Mouse (Mus musculus) gonadal fat pad, adult 2 months (tissue): ENCODE measurements around the gene Zbtb45. TPM values are rescaled to one million over a fixed set of nuclear protein-coding genes. Genes with fewer than 3 reads are reported as not detected.
A peak's percentile ranks its signal among the peaks of the same experiment; 100 is the strongest.

Source experiments
- DNase-seq: peaks from one replicate; pipeline ENCODE4 v3.0.0-alpha.2; 2012; ENCODE audit warnings: low read depth
- polyA plus RNA-seq: library from polyadenylated mRNA; depleted of rRNA; stranded (reverse); fragments of >200 nt; gene quantifications from 2 replicates; pipeline ENCODE4 v1.2.3, GENCODE M21; 2012

The Zbtb45 gene
- polyA plus RNA-seq, 1 experiment, result 12.7 TPM

DNA sequence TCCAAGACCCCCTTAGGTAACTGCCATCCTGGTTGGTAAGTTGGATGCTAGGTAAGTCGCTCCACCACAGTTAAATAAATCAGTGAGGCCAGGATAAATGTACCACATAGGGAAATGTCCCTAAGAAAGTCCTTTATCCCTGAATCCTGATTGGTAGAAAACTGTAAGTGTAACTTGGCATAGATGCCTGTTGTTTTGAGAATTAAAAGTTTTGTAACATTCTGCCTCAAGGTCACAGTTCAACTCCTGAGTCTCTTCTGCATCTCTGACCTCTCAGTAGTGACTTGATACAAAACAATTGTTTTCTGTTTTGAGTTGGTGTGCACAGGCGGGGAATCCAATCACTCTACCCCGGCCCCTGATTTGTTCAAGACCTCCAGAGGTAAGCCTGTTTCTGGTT, 11.0 kb downstream of the Zbtb45 start, which contains the start of gene Trim28:
Trim28 (plus strand) TSS at position 264 of the 400 bp plus-strand sequence.
- no peak for DNase-seq

DNA sequence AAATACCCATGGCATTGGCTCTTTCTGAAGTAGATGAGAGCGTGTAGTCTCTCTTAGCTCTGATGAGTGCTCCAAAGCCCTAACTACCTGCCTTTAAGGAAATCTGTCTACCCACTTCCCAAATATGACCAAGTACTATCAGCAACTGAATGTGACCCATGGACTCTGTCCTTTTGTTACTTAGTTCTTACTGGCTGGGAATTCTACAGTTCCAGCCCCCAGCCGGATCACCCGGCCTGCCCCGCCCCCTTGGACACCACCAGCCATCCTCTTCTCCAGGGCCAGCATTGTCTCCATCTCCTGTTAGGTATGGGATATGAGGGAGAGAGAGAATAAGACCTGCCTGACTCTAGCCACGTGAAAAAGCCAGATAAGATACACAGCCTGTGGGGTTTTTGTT, 11.8 kb downstream of the Zbtb45 start, which contains the start of gene Slc27a5:
Slc27a5 (minus strand) TSS at position 140 of the 400 bp plus-strand sequence.
- DNase-seq, result no peak

DNA sequence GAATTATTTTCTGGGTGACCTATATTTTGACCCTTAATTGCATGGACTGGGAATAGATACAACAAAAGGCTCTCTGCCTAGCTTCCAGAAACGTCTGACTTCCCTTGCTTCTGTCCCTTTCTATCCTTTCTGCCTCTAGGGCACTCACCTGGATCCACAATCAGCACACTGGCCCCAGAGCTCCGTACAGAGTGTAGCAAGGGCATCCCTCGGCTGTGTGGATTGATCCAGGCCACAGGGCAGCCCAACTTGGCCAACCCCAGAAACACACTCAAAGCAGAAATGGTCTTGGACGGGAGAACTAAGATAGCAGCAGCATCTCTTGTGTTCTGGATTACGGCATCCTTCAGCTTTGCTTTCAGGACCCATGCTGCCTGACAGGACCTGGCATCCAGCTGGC, 12.6 kb downstream of the Zbtb45 start:
- DNase-seq, result no peak

DNA sequence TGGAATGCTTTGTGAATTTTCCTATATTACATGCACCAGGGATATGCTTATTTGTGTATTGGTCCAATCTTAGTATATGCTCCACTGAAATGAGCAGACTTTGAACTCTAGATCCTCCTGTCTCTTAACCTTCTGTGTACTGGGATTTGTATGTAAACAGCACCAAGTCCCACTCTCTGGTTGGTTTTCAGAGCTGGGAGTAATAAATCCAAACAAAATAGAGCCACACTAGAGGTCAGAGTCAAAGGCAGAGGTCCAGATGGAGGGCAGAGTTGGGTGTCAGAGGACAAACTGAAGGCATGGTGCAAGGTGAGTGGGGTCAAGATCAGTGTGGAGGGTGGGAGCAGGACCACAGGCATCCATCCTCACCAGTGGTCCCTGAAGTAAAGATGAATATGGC, 14.0 kb downstream of the Zbtb45 start:
- no peak for DNase-seq

DNA sequence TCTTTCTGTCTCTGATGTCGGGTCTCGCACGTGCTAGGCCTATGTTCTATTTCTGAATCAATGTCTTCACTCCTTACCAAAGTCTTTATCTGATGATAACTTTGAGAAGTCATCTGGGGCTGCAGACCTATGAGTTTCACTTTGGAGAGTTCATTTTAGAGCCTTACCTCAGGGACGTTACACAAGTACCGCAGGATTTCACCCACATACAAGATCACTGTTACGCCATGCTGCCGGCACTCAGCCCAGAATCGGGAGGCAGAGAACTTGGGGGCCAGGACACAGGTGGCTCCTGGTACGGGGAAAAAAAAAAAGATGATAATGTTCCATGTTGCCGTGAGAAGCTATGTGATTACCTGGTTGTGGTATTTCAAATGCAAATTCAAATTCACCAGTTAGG, 16.7 kb downstream of the Zbtb45 start:
- DNase-seq, result no peak

DNA sequence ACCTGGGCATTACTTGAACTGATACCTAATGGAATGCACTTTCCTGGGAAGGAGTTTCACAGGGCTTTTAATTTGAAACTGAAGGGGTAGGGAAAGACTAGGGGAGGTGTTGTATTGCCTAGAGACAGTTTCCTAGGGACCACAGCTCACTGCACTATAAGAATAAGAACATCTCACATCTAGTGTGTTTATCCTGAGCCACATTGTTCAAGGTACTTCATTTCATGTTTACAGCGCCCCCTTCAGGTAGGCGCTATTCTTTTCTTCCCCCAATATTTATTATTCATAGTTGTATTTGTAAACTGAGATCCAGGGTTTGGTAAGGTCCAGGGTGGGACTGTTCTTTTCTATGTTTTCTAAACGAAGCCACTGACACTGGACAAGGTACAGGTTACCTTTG, 17.6 kb downstream of the Zbtb45 start:
- no peak for DNase-seq

DNA sequence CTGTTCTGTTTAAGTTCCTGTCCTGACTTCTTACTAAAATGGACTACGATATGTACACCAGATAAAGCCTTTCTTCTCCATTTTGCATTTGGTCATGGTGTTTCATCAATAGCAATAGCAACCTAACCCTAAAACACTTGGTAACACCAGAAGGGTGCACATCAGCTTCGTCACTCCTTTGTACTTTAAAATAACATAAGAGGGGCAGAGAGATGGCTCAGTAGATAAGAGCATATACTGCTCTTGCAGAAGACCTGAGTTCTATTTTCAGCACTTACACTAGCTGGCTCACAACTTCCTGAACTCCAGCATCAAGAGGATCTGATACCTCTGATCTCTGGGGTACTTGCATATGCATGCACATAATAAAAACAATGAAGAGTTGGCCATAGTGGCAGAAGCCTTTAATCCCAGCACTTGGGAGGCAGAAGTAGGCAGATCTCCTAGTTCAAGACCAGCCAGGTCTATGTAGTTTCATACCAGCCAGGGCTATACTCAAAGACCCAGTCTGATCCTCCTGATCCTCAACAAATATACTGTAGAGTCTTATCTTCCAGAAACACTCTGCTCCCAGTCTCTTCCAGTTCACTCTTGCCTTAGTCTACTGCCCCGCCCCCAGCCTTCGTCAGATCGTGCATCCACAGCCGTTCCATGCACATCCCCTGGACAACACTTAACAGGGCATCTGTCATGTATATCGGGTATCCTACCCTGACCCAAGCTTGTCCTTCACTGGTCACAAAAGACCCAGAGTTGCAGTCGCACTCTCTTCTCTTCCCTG, 22.2 kb downstream of the Zbtb45 start:
- DNase-seq, result no peak

DNA sequence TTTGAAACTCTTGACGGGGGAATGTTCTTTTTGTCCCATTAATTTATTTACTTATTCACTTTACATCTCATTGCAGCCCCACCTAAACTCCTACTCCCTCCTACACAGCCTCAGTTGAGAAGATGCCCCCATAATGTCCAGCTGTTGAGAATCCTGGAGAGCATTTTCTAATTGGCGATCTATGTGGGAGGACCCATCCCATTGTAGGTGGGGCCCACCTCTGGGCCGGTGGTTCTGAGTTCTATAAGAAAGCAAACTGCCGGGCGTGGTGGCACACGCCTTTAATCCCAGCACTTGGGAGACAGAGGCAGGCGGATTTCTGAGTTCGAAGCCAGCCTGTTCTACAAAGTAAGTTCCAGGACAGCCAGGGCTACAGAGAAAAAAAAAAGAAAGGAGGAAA, 22.9 kb downstream of the Zbtb45 start:
- DNase-seq, result no peak

DNA sequence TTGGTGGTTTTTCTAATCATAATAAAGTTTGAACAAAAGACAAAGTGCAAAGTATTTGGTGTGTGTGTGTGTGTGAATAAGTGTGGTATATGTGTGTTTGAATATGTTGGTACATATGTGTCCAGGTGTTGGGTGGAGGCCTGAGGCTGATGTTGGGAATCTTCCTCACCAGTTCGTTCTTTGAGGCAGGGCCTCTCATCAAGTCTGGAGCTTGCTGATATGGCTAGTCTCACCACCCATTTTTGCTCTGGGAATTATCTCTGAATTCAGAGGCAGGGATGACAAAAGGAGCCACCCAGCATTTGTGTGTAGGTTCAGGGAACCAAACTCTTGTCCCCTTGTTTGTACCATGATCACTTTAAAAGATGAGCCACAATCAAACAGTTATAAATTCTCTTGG, 24.1 kb downstream of the Zbtb45 start:
- no peak for DNase-seq

DNA sequence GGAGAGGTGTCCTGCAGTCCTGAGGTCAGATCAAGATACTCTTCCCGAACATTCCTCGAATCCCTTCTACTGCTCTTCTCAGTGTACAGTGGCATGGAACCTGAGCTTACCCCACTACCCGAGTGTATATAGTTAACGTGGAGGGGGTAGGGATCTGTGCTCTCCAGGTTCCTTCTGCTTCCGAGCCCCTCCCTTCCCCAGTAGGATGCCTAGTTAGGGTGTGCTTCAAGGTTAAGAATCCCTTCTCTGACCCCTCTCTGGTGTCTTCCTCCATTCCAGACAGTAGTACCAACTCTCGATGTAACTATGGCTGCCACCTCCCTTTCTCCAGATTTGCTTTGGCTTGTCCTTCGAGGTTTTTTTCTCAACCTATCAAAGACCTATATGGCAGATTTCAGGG, 29.5 kb downstream of the Zbtb45 start:
- DNase-seq, result no peak

DNA sequence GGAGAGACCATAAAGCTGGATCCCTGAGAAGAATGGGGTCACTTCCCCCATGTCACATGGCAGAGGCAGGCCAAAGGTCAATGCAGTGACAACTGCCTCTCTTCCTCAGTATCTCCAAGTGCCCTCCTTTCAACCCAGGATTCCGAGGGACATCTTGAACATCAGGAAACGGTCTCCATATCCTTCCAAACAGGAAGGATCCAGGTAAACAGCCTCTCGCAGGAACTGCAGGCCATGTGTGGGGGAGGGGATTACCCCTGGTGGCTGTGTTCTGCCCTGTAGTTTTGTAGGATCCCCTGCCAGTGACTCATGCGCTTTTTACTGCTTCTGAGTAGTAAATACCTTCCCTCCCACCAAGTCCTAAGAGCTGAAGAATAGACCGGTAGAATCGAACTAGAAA, 30.1 kb downstream of the Zbtb45 start:
- DNase-seq, result no peak

DNA sequence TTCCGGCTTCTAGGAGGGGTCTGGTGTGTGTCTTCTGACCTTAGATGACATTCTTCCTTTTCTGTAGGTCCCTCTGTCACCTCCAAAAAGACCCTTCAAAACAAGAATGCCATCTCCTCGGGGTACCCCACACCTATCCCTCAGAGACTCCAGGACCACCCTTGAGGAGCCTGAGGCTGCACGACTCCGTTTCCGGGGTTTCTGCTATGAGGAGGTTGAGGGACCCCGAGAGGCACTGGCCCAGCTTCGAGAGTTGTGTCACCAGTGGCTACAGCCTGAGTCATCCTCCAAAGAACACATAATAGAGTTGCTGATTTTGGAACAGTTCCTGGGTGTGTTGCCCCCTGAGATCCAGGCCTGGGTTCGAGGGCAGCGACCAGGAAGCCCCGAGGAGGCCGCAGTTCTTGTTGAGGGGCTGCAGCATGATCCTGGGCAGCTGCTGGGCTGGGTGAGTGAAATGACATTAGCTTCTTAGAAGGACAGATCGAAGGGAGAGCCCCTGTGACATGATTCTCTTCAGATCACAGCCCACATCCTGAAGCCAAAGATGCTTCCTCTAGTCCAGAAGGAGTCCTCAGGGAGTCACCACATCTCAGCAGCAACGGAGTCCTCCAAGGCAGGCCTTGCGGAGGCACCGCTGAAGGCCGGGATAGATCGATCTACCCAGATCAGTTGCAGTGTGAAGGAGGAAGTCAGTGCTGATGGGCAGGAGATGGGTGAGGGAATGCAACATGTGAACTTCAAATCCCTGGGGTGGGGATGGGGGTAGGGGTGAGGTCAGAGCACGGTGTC, 30.7 kb downstream of the Zbtb45 start:
- DNase-seq, result no peak

DNA sequence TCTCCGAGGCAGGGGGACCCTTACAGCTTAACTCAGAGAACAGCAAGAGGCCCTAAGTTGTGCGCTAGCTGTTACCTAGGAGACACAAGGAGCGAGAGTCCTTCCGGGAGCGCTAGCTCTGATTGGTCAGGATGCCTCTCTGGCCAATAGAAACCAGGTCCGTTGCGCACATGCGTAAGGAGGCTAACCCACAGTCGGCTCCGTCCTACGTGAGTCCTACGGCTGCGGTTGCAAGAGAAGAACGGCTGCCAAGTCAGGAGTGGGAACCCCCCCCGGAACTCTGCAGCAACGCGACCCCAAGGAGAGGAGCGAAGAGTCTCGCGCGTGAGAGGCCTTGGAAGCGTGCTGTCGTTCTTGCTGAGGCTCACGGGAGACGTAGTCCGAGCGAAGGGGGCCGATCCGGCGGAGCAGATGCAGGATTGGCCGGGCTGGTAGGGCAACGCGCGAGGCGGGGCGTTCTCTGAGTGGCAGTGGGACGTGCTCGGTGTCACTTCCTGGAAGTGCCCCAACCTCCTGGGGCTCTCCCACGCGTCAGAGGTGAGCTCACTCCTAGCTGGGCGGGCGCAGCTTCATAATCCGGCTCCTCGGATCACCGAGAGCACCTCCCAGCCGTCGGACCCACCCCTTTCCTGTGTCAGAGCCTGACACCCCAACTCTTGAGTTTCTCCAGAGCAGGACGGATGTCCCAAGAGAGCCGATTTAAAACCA, 32.0 kb downstream of the Zbtb45 start, which contains the start of gene Zfp446:
Zfp446 (plus strand) TSS at position 167 of the 708 bp plus-strand sequence.
- peak; percentile 82 for DNase-seq

DNA sequence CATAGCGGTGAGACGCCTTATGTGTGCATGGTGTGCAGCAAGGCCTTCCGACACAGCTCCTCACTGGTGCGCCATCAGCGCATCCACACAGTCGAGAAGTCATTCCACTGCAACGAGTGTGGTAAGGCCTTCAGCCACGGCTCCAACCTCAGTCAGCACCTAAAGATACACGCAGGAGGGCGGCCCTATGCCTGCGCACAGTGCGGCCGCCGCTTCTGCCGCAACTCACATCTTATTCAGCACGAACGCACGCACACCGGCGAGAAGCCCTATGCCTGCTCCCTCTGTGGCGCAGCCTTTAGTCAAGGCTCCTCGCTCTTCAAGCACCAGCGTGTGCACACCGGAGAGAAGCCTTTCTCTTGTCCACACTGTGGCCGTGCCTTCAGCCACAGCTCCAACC, 38.9 kb downstream of the Zbtb45 start:
- DNase-seq, result no peak

DNA sequence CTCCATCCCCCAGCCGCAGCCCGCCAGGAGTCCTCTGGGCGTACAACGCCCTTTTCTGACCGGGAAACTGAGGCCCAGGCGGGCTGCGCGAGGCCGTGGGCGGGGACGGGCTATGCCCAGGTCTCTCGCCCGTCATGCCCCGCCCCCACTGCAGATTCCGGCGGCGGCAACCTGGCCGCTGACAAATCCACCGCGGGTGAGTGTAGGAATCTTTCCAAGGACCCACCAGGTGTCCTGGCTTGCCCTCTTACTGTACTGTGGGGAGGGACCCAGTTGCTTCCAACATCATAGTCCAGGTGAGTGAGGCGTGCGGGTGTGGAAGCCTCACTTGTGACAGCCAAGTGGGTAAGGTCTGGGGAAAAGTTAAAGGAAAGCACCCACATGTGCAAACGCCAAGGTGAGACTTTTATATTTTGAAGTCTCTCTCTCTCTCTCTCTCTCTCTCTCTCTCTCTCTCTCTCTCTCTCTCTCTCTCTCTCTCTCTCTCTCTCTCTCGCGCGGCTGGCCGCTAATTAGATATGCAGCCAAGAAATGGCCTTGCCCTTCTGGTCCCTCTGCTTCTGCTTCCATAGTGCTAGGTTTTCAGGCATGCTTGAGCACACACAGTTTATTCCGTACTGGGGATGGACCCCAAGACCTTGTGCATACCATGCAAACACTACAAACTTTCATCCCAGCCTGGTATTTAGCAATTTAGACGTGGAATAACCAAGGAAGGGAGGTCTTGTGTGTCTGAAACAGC, 43.6 kb downstream of the Zbtb45 start:
- no peak for DNase-seq

DNA sequence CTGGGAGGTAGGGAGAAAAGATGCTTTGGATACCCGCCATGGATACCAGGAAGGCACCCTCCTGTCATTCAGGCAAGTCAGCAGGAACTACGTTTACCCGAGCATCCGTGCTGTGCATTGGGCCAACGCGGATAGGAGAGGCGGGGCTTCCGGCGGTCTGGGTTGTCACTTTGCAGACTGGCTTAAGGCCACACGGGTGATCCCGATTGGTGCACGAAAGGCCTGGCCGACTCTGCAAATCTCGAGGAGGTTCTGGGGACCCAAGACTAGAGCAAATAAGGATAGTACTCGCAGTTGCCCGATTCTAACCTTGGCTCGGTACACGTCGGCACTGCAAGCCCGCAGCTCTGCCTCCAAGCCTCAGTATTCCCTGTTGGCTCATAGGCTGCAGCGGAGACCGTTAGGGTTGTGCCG, 44.1 kb downstream of the Zbtb45 start, which contains the start of gene Zfp324:
Zfp324 (plus strand) TSS at position 161 of the 414 bp plus-strand sequence.
- no peak for DNase-seq

DNA sequence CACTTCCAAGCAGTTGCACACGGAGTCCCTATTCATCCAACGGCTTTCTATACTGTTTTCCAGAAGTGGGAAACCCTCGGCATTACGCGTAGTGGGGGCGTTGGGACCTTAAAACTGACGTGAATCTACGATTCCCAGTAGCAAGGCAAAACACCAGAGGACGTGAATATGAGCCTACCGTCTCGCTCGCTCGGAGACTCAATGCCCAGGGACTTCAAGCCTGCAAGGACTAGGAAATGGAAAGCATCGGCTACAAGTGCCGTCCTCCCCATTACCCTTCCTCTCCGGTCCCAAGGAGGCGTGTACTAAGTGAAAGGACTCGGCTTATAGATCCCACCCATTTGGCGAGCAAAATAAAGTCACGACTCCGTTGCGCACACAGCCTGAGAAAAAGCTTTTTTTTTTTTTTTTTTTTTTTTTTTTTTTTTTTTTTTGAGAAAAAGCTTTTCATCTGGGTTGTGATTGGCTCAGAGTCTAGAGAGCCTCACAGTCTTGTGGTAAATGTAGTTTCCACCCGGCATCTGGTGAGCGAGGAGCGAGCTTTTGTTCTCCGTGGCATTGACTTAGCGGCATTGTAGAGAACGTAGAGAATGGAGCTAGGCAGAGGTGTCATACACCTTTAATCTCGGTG, 48.2 kb downstream of the Zbtb45 start:
- no peak for DNase-seq

DNA sequence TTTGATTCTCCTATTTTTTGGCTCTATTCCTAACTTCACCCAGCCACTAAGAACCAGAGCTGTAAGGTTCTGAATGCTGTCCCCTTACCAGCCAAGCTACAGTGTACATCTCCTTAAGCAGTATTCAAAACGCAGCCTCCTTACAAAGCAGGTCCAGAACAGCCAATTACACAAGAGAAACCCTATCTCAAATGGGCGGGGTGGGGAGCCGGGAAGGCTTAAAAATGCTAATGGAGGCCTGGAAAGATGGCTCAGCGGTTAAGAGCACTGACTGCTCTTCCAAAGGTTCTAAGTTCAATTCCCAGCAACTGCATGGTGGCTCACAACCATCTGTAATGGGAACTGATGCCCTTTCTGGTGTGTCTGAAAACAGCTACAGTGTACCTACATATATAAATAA, 50.1 kb downstream of the Zbtb45 start:
- DNase-seq, result no peak

DNA sequence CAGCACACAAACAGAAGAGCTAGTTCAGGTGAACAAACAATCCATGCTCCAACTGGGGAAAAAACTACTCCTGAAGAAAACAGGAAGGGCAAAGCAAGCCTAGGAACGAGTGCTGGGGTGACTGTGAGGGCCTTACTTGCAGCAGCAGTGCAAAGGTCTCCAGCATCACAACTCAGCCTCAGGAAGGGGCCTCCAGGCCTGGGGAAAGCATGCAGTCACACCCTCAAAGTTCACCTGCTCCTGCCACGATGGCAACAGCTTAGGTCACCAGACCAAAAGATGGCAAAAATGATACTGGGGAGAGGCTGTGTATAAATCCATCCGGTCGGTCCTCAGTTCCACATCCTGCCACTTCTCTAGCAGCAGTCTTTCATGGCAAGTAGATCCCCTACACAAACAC, 50.9 kb downstream of the Zbtb45 start:
- no peak for DNase-seq

DNA sequence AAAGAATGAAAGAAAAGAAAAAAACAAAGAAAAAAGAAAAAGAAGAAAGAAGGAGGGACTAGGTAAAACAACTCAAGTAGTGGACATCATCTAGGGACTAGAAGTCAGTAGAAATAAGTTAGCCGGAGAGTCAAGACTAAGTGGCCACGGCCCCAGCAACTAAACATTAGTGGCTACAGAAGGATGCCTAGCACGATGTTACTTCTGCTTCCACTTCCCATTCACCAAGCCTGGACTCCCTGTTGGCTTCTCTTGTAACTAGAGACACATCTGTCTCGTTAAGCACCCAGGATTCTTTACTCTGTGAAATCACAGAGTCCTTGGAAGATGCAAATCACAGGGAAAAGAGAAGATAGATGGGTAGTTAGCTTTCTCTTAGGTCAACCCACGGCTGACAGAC, 52.3 kb downstream of the Zbtb45 start:
- DNase-seq, result no peak

DNA sequence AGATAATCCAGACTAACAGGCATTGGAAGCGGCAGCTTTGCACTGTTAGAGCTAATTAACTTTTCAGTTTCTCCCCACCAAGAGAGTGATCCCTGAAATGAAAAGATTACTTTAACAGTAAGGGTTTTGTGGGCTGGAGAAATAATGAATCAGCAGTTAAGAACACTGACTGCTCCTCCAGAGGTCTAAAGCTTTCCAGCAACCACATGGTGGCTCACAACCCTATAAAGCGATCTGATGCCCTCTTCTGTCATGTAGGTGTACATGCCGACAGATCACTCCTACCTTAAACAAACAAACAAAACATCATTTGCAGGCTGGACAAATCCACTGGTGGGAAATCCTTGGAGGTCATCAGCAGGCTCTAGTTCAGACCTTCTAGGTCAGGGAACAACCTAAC, 54.9 kb downstream of the Zbtb45 start:
- DNase-seq, result no peak
